Comparison of ENCODE assay signal across 18 mouse cellular contexts in the genomic region with DNA sequence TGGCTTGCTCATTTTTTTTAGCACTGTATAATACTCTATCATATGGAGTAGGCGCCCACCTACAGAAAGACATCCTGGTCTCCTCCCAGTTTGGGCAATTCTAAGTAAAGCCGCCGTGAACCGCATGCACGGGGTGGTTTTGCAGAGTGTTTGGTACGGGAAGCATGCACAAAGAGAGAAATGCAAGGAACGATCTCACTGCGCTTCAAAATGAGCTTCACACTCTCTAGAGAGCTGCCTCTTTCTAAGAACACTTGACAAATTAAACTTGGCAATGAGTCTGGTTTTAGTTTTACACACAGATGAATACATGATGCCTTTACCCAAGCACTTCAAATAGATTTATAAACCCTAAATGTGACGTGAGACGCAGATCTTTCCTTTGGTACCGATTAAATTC.
DNase-seq lines count a peak whose midpoint lies in the region; ATAC-seq and TF ChIP-seq lines count a peak whose summit lies in the region.
"Had no signal": no experiment of that assay in that cellular context is flagged by ENCODE, and none has a peak within 500 bp of the region (broad histone marks: within the 10 kb centered on the region; RNA-seq: fewer than 3 reads in every experiment).

No protein-coding gene starts in this region.

- H3K4me2 ChIP-seq in forebrain, postnatal 0 days (ENCODE audit: low read depth): no peak overlapping the region
- H3K4me2 ChIP-seq in forebrain, embryonic 11.5 days (ENCODE audit: low read depth, low read length, severe bottlenecking): no peak overlapping the region
- H3K4me2 ChIP-seq: embryonic facial prominence, embryonic 13.5 days; forebrain, embryonic 12.5 days had no signal

- ATAC-seq in forebrain, postnatal 0 days: peak; percentile 42
- ATAC-seq in forebrain, embryonic 11.5 days (replicated peaks; ENCODE audit: low FRiP score): no peak
- ATAC-seq: forebrain, embryonic 14.5 days; forebrain, embryonic 16.5 days had no signal

- TF ChIP-seq CTCF in forebrain, postnatal 0 days (IDR thresholded peaks at IDR 0.05; ENCODE audit: low read depth): no peak

- 0 out of 2 replicates have a peak, but pooled peaks cover 6% of the 10 kb centered on the region for H3K4me1 ChIP-seq in forebrain, postnatal 0 days (ENCODE audit: insufficient read depth)
- H3K4me1 ChIP-seq in forebrain, embryonic 11.5 days (replicated peaks; ENCODE audit: control insufficient read depth, insufficient read depth, low read length): peaks cover 18% of the 10 kb centered on the region
- peaks cover 63% of the 10 kb centered on the region for H3K4me1 ChIP-seq in hindbrain, embryonic 10.5 days (replicated peaks)

- 67% methylated on average over 11 of the region's 11 CpGs for WGBS in forebrain, postnatal 0 days
- 95% methylated on average over 11 of the region's 11 CpGs for WGBS in forebrain, embryonic 11.5 days
- 93% methylated on average over 11 of the region's 11 CpGs for WGBS in hindbrain, embryonic 10.5 days

- H3K9me3 ChIP-seq in forebrain, postnatal 0 days (ENCODE audit: low read length): no peaks in the 10 kb centered on the region
- H3K9me3 ChIP-seq in forebrain, embryonic 11.5 days (ENCODE audit: control insufficient read depth, low read length): no peaks in the 10 kb centered on the region
- no peaks in the 10 kb centered on the region for H3K9me3 ChIP-seq in hindbrain, embryonic 10.5 days
- H3K9me3 ChIP-seq: embryonic facial prominence, embryonic 13.5 days; forebrain, embryonic 12.5 days had no signal

- H3K9ac ChIP-seq in forebrain, postnatal 0 days: no peak overlapping the region
- H3K9ac ChIP-seq in forebrain, embryonic 11.5 days (ENCODE audit: low read length): no peak overlapping the region
- H3K9ac ChIP-seq: embryonic facial prominence, embryonic 13.5 days; forebrain, embryonic 12.5 days had no signal

- no peak overlapping the region for H3K27ac ChIP-seq in forebrain, postnatal 0 days (ENCODE audit: low read depth, low read length)
- H3K27ac ChIP-seq in forebrain, embryonic 11.5 days (ENCODE audit: low read depth, low read length): no peak overlapping the region
- no peak overlapping the region for H3K27ac ChIP-seq in hindbrain, embryonic 10.5 days
- H3K27ac ChIP-seq: embryonic facial prominence, embryonic 13.5 days; forebrain, embryonic 12.5 days had no signal

- DNase-seq in forebrain, postnatal 0 days: peak; percentile 32
- no peak for DNase-seq in forebrain, embryonic 11.5 days (ENCODE audit: low spot score)
- peak; percentile 28 for DNase-seq in right cerebral cortex, adult 18-20 months
- no peak for DNase-seq in right cerebral cortex, postnatal 4 days
- DNase-seq in telencephalon, adult 2 months (ENCODE audit: low read depth, low spot score): peak; percentile 29
- DNase-seq in hindbrain, embryonic 10.5 days (ENCODE audit: low spot score): no peak
- DNase-seq: adrenal gland, adult 2 months; adrenal gland, postnatal 10 days; adrenal gland, postnatal 25 days; cerebellum, adult 11-12 months; cerebellum, adult 2 months; cerebellum, adult 9-10 months; cerebellum, postnatal 10 days; cerebellum, postnatal 25 days had no signal

- no peak overlapping the region for H3K4me3 ChIP-seq in forebrain, postnatal 0 days (ENCODE audit: low read depth, low read length)
- H3K4me3 ChIP-seq in forebrain, embryonic 11.5 days (ENCODE audit: low read depth, low read length): no peak overlapping the region
- no peak overlapping the region for H3K4me3 ChIP-seq in hindbrain, embryonic 10.5 days
- H3K4me3 ChIP-seq: embryonic facial prominence, embryonic 13.5 days; forebrain, embryonic 12.5 days had no signal

- H3K36me3 ChIP-seq in forebrain, postnatal 0 days (ENCODE audit: insufficient read depth): no peaks in the 10 kb centered on the region
- H3K36me3 ChIP-seq in forebrain, embryonic 11.5 days (ENCODE audit: control insufficient read depth, insufficient read depth, low read length): no peaks in the 10 kb centered on the region
- H3K36me3 ChIP-seq in hindbrain, embryonic 10.5 days: no peaks in the 10 kb centered on the region
- H3K36me3 ChIP-seq: embryonic facial prominence, embryonic 13.5 days; forebrain, embryonic 12.5 days had no signal

- no peaks in the 10 kb centered on the region for H3K27me3 ChIP-seq in forebrain, postnatal 0 days (ENCODE audit: insufficient read depth, low read length)
- H3K27me3 ChIP-seq in forebrain, embryonic 11.5 days (ENCODE audit: control insufficient read depth, insufficient read depth, low read length): no peaks in the 10 kb centered on the region
- no peaks in the 10 kb centered on the region for H3K27me3 ChIP-seq in hindbrain, embryonic 10.5 days (ENCODE audit: insufficient read depth, poor library complexity, severe bottlenecking)
- H3K27me3 ChIP-seq: embryonic facial prominence, embryonic 13.5 days had no signal

Comparison
In these comparisons a context has a peak if more than half of its experiments do, and no peak if none do; other contexts are left out.
1. DNase-seq: peak in forebrain, postnatal 0 days (single experiment), right cerebral cortex, adult 18-20 months (single experiment) and telencephalon, adult 2 months (single experiment); none in forebrain, embryonic 11.5 days (single experiment), right cerebral cortex, postnatal 4 days (single experiment) and hindbrain, embryonic 10.5 days (single experiment).